9 mouse cellular contexts compared by ENCODE assay signal in the genomic region with DNA sequence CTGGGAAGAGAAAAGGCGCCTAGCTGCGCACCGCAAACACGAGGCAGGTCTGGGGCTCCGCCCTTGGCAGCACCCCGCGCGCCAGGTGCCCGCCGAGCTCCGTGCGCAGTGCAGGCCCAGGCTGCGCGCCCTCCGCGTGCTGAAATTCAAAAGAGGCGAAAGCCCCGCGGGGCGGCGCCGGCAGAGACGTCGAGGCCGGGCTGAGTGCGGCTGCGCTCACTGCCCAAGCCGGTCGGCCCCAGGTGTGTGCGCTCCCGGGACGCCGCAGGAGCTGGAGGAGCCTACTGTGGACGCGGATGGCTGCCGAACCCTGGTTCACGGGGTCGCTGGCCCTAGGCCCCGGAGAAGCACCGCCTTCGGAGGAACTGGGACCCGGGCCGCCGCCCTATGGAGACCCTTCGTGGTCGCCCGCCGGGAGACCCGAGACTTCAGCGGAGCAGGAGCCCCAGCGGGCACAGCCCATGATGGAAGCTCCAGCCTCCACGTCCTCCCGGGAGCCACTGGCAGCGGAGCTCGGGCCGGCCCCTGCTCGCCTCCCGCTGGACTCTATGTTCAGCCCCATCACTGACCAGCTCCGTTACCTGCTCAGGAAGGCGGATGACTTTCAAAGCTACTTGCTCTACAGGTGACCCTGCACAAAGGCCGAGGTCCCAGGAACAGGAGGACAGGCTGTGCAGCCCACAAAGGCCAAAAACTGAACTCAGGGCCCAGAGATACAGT. TPM values are rescaled to one million over a fixed set of nuclear protein-coding genes. Genes with fewer than 3 reads are reported as not detected.
A peak's percentile ranks its signal among the peaks of the same experiment; 100 is the strongest.
DNase-seq lines count a peak whose midpoint lies in the region; ATAC-seq and TF ChIP-seq lines count a peak whose summit lies in the region.
"Had no signal": no experiment of that assay in that cellular context is flagged by ENCODE, and none has a peak within 500 bp of the region (broad histone marks: within the 10 kb centered on the region; RNA-seq: fewer than 3 reads in every experiment).

A gene (plus strand): TSS at position 222 of the 720 bp plus-strand sequence.

- TF ChIP-seq CTCF in E14TG2a.4 (conservative IDR thresholded peaks at IDR 0.05; ENCODE audit: low read length) = no peak

- peaks cover 61% of the 10 kb centered on the region for H3K4me1 ChIP-seq in E14TG2a.4 (replicated peaks; ENCODE audit: low read depth, low read length)
- peaks cover 40% of the 10 kb centered on the region for H3K4me1 ChIP-seq in forebrain, embryonic 12.5 days
- peaks cover 56% of the 10 kb centered on the region for H3K4me1 ChIP-seq in midbrain, embryonic 10.5 days

- no peak for ATAC-seq in forebrain, embryonic 12.5 days (ENCODE audit: low FRiP score)

- H3K4me2 ChIP-seq in forebrain, embryonic 12.5 days = peak within 1 kb of the TSS; percentile 32

- WGBS in forebrain, embryonic 12.5 days = 16% methylated on average over 61 of the region's 61 CpGs
- WGBS in midbrain, embryonic 10.5 days = 17% methylated on average over 61 of the region's 61 CpGs

- H3K36me3 ChIP-seq in E14TG2a.4 (ENCODE audit: insufficient read depth, low read length) = peaks cover 41% of the 10 kb centered on the region
- peaks cover 24% of the 10 kb centered on the region for H3K36me3 ChIP-seq in forebrain, embryonic 12.5 days (replicated peaks)
- H3K36me3 ChIP-seq in midbrain, embryonic 10.5 days = peaks cover 33% of the 10 kb centered on the region

- no peak within 1 kb of the TSS for H3K27ac ChIP-seq in forebrain, embryonic 12.5 days
- peak within 1 kb of the TSS; percentile 42 for H3K27ac ChIP-seq in midbrain, embryonic 10.5 days (replicated peaks)

- H3K4me3 ChIP-seq in E14TG2a.4 (replicated peaks; ENCODE audit: low read length) = peak within 1 kb of the TSS; percentile 76
- peak within 1 kb of the TSS; percentile 14 for H3K4me3 ChIP-seq in forebrain, embryonic 12.5 days (replicated peaks)
- peak within 1 kb of the TSS; percentile 43 for H3K4me3 ChIP-seq in midbrain, embryonic 10.5 days

- H3K9me3 ChIP-seq in E14TG2a.4 (ENCODE audit: low read length) = no peaks in the 10 kb centered on the region
- no peaks in the 10 kb centered on the region for H3K9me3 ChIP-seq in forebrain, embryonic 12.5 days
- no peaks in the 10 kb centered on the region for H3K9me3 ChIP-seq in midbrain, embryonic 10.5 days (replicated peaks)

- peak within 1 kb of the TSS; percentile 12; the same call in 1 of the 2 replicates for H3K9ac ChIP-seq in forebrain, embryonic 12.5 days

- intact Hi-C loops in heart, postnatal 14 days (cut with DNase I) = no loop called here

- peak; percentile 92 for DNase-seq in heart, adult 11 months
- no peak for DNase-seq in heart, postnatal 14 days
- peak; percentile 37 for DNase-seq in midbrain, embryonic 10.5 days (ENCODE audit: low spot score)
- no peak for DNase-seq in layer of hippocampus, adult 11-12 months (ENCODE audit: low spot score)
- no peak for DNase-seq in urinary bladder, adult 2 months (ENCODE audit: low spot score)
- DNase-seq in spleen, postnatal 36 days (ENCODE audit: low spot score in 2 of 2) = no peak
- DNase-seq: layer of hippocampus, postnatal 36 days had no signal

- H3K27me3 ChIP-seq in E14TG2a.4 (ENCODE audit: insufficient read depth, low read length) = peaks cover 24% of the 10 kb centered on the region
- peaks cover 43% of the 10 kb centered on the region for H3K27me3 ChIP-seq in forebrain, embryonic 12.5 days
- peaks cover 57% of the 10 kb centered on the region for H3K27me3 ChIP-seq in midbrain, embryonic 10.5 days (ENCODE audit: low read depth, poor library complexity, severe bottlenecking)

RNA-seq across cellular contexts. Expression of the gene that starts here (rescaled TPM):
- total RNA-seq in heart, postnatal 14 days (2021) = under 1 TPM; 0.33 to 0.80 TPM
- polyA plus RNA-seq in forebrain, embryonic 12.5 days (2016; fragmentation: Nextera tagmentation; extraction: Ambion mirVana) = 1.2 TPM in 2 replicates
- 0.68 and 0.99 TPM in 2 replicates for polyA plus RNA-seq in midbrain, embryonic 10.5 days (2016; fragmentation: Nextera tagmentation; extraction: Ambion mirVana)
- polyA plus RNA-seq in urinary bladder, adult 2 months (2012; rRNA removed) = 0.18 and 0.19 TPM in 2 replicates

Comparison
In these comparisons a context has a peak if more than half of its experiments do, and no peak if none do; other contexts are left out.
1. Peak in DNase-seq, H3K4me3 ChIP-seq and H3K27ac ChIP-seq in midbrain, embryonic 10.5 days; RNA of the gene not detected or under 1 TPM.
2. H3K4me3 ChIP-seq: peak in every context shown above with its lines; median percentile 76 in E14TG2a.4; 43 in midbrain, embryonic 10.5 days; 14 in forebrain, embryonic 12.5 days.